Mouse (Mus musculus) R1 (cell line): ENCODE data around the gene Gdf5.

Experiments used
- DNase-seq: peaks from one replicate; pipeline ENCODE4 v3.0.0-alpha.2; 2018; ENCODE audit warnings: low read depth, low spot score

Gdf5 gene

DNA sequence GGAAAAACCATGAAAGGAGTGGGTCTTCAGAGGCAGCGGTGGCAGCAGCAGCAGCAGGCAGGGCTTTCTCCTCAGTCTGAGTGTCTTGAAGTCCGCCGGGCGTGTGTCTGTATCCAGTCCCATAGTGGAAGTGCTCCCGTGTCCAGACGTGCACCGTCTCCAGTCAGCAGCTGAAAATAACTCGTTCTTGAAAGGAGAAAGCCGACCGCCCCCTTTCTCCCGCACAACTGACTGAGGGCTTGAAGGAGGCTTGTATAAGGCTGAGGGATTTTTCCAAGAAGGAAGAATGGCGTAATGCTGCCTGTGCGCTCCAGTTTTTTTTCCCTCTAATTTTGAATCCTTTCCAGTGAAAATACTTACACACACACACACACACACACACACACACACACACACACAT, at the start of gene Gdf5:
Gene Gdf5, minus strand, starts transcription at position 244 of the 400 bp plus-strand sequence.
- no peak for DNase-seq

DNA sequence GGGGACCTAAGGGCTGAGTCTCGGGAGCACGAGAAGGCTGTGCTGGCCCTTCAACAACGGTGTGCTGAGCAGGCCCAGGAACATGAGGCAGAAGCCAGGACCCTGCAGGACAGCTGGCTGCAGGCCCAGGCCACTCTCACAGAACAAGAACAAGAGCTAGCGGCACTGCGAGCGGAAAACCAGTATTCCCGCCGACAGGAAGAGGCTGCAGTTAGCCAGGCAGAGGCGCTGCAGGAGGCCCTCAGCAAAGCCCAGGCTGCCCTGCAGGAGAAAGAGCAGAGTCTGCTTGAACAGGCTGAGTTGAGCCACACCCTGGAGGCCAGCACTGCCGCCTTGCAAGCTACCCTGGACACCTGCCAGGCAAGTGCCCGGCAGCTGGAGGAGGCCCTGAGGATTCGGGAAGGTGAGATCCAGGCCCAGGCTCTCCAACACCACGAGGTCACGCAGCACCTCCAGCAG, 46.7 kb upstream of the Gdf5 start:
- peak; percentile 75 for DNase-seq

DNA sequence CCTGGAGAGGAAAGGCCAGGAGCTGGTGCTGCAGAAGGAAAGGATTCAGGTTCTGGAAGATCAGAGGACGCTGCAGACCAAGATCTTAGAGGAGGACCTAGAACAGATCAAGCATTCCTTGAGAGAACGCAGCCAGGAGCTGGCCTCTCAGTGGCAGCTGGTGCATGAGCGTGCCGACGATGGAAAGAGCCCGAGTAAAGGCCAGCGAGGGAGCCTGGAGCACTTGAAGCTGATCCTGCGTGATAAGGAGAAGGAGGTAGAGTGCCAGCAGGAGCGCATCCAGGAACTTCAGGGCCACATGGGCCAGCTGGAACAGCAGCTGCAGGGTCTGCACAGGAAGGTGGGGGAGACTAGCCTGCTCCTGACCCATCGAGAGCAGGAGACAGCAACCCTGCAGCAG, 46.0 kb upstream of the Gdf5 start:
- DNase-seq: no peak

DNA sequence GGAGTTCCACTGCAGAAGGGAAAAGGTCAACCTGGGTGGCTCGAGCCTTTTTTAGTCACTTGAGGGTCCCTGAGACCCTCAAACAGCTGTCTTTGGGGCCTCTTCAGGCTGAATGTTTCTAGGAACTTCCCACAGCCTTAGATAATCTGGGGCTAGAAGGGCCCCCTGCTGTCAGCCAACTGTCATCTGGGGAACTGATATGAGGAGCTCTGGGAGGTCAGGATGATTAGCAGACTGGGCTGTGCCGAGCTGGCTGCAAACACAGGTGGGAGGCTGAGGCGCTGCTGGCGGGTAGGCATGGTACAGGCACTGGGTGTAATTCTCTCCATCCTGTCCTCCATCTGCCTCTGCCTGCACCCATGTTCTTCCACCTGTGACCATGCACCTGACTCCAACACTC, 43.9 kb upstream of the Gdf5 start:
- DNase-seq: no peak

DNA sequence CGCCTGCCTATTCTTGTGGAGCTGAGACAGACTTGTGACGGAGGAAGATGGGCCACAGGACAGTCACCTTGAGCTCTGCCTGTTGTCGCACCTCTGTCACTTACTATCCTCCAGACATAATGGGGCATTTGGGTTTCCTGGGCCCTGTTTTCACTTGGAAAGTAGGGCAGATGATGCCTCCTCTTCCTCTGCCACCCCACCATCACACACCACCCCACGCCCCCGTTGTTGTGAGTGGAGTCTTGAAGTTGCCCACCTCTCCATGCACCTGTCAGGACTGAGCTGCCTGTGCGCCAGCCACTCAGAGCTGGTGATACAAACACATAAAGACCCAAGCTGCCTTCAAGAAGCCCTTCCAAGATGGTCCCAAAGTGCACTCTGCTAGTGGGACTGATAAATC, 42.0 kb upstream of the Gdf5 start:
- no peak for DNase-seq

DNA sequence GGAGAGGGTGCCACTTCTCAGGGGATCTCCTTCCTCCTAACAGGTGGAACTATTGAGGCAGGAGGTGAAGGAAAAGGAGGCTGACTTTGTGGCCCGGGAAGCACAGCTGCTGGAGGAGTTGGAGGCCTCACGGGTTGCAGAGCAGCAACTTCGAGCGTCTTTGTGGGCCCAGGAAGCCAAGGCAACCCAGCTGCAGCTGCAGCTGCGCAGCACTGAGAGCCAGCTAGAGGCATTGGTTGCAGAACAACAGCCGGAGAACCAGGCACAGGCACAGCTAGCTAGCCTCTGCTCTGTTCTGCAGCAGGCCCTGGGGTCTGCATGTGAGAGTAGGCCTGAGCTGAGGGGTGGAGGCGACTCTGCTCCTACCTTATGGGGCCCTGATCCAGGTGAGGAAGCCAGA, 40.6 kb upstream of the Gdf5 start:
- DNase-seq: no peak

DNA sequence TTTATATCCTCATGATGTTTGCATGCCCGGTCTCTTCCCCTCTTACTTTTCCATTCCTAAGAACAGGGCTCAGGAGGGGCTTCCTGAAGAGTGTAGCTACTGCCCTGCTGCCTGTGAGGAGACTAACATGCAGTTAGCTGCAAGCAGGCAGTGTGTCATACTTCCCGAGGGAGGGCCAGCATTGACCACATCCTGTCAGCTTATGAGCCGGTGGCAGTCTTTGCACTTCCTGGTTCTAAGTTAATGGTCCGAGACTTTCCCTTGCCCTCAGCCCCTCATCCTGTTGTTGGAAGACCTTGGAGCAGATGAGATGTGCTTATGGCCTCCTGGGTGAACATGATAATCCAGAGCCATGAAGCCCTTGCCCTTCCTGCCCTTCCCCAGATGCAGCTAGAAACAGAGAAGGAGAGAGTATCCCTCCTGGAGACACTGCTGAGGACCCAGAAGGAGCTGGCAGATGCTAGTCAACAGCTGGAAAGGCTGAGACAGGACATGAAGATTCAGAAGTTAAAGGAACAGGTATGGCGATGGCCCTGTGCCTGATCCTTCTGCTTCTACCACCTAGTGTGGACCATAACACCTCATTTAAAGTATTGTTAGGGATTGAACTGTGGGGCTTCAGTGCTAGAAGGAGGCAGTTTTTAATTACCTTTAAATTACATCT, 34.3 kb upstream of the Gdf5 start:
- DNase-seq: no peak

DNA sequence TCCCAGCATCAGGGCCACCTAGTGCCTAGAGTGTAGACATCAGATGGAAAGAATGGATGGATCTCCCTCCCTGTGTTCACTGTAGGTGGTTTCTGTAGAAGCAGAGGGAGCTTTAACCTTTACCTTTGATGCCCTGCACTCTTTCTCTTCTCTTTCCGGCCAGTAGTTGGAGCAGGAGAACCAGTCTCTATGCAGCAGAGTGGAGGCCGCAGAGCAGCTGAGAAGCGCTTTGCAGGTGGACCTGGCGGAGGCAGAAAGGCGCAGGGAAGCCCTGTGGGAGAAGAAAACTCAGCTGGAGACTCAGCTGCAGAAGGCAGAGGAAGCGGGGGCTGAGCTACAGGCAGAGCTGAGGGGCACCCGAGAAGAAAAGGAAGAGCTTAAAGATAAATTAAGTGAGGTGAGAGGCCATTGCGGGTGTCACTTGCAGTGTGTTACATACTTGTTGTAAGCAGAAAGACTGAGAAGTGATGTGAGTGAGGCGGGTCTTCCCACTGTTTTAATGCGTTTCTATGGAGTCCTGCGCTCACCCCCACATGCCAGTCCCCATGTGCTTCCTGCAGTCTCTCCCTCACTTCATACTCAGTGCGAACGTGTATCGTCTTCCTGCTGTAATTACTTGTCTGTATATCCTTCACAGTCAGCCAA, 29.0 kb upstream of the Gdf5 start:
- DNase-seq: peak; percentile 23

DNA sequence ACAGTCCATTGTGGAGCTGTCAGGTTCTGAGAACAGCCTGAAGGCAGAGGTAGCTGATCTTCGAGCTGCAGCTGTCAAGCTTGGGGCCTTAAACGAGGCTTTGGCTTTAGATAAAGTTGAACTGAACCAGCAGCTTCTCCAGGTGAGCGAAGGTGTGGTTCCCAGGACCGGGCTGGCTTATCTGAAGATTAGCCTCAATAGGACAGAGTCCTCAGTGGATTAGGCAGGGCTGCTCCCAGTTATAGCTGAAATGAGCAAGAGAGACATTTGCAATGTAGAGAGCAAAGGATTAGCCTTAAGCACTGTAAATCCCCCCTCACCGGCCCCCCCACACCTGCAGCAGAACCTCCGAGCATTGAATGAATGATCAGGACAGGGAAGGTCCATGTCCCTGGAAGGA, 28.2 kb upstream of the Gdf5 start:
- DNase-seq: no peak

DNA sequence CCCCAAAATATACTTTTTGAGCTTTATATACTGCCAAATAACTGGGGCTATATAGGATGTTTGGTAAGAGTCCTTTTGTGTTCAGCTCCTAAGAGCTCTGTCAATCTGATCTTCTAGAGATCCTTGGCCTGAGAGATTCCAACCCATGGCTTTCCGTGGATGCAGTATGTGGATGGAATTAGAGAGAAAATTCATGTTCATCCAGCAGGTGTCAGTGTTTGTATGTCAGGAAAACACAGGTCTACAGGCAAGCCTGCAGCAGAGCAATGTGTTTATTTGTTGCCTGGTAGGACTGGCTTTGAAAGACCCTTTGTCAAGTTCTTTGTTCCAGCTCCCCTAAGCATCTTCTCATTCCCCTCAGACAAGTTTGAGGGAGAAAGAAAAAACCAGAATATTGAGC, 17.8 kb upstream of the Gdf5 start:
- DNase-seq: no peak

DNA sequence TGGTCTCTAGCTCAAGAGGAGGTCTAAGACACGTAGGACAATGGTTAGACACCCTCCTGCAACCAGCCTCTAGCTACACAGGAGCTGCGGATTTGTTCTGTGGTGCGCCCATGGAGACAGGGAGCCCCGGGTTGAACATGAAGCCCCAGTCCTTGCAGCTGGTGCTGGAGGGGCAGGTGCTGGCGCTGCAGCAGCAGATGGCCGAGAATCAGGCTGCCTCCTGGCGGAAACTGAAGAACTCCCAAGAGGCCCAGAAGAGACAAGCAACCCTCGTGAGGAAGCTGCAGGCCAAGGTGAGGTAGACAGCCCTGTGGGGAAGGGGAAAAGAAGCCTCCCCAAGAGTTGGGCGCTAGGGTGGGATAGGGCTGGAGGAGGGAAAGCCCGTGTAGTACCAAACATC, 16.7 kb upstream of the Gdf5 start:
- DNase-seq: no peak

DNA sequence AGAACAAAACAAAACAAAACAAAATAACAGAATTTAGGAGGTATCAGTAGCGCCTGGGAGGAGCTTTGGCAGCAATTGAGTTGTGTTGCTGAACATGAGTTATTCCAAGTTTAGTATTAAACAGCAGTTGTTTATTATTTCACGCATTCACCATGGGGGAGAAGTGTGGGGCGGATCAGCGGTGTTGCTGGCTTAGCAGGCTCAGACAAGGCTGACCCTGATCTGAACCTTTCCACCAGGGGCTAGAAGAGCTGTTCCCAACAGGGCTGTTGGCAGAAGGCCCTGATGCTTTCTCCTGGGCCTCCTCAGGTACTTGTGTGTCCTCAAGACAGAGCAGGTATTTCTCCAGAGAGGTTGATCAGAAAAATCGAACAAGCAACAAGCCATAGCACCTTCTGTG, 14.8 kb upstream of the Gdf5 start:
- no peak for DNase-seq

DNA sequence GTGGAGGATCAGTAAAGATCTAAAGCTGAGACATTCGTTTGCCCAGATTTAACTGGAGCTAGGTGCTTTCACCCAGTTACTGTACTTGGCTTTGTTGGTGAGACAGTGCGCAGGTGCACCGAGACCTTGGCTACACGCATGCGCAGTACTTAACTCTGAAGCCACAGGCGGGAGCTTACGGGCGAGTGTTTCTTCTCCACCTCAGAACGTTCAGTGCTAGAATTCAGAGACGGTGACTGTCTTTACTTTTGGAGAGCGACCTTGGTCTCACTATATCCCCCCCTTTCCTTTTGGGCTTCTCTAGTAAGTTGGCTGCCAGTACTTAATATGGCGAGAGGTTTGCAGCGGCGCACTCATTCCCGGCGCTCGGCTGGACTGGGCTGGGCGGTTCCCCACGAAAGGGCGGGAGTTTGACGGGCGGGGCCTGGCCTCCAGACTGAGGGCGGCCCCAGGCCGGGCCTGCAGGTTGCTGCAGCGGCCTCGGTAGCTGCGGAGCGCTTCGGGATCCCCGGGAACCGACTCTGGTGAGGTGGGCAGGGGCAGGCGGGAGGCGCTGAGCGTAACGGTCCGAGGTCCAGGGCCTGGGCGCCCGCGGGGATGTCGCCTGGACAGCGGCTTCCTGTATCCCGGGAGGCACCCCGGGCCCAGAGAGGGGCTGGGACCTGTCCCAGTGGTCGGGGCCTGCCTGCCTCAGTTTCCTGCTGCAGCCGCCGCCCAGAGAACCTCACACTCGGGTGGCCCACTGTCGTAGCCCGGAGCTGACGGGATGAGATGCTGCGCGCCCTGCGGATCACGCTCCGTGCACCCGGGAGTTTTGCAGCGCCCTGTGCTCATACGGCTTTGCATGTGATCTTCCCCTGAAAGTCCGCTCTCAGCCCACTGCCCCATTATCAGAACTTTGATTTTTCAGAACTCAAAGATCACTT, 11.2 kb upstream of the Gdf5 start, which contains the start of gene Cep250:
Gene Cep250, plus strand, starts transcription at position 325 of the 926 bp plus-strand sequence.
- DNase-seq: peak; percentile 95

DNA sequence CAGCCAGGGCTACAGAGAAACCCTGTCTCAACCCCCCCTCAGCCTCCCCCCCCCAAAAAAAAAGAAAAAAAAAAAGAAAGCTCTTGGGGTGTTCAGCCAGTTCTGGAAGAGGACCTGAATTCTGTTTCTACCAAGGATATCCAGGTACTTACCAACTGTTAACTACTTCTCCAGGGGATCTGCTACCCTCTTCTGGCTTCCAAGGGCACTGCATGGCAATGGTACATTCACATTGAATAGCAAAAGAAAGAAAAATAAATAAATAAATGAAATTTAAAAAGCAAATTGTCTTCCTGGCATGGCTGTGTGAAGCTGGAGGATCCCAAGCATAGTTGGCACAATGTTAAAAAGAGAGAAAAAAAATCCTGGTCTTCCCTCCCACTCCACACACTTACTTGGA, 6.8 kb upstream of the Gdf5 start:
- DNase-seq: peak; percentile 76

DNA sequence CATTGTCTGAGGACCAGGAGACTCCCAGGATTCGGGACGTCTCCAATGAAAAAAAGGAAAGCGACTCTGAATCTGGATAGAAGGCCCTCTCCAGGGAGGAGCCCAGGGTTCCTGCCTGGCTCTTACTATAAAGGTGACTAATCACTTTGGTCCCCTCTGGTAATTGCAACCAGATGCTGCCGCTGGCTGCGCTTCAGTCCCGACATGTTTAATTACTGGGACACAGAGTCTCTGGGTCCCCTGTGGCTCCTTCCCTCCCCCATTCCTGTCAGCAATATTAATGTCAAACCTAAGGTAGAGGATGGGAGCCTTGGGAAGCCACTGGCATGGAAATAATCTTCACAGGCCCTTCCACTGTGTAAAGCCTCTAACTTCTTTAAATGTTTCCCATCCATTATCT, 4.2 kb upstream of the Gdf5 start:
- no peak for DNase-seq

DNA sequence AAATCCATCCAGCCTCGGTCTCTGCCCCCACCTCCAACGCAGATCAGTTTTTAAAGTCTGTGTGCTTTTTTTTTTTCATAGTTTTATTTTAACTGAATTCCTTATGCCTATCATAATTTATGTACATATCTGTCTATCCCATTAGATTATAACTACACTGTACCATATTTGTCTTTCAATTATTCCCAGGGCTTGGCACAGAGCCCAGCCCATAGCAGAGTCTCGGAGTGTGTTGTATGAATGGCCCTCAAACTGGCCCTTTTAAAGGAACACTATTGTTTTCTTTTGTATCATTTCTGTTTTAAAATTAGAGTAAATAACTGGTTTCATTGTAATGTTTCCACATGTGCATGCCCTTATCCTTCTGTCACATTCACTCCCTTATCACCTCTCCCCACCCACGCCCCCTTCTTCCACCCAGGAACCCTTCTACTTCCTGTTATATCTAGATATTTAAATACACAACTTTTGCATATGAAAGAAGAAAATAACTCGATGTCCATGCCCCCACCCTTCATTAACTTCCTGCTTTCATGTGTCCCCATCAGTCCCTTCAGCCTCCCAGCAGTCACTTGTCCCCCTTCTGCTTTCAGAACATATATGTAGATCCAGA, 2.3 kb upstream of the Gdf5 start:
- DNase-seq: no peak

DNA sequence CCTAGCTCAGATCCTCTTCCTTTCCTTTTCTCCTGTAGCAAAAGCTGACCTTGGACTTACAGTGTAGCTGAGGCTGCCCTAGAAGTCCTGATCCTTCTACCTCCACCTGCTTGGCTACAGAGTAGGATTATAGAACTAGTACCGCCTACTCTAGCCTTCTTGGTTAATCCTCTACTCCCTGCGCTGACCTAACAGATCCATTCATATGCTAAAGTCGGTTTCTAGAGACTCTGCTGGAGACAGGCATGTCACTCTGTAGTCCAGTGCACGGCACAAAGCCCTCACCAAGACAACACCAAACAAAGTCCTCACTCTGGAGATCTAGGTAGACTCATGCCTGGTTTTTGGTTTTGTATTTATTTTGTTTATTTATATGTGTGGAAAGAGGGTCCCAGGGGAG, 1.3 kb upstream of the Gdf5 start:
- peak; percentile 97 for DNase-seq

DNA sequence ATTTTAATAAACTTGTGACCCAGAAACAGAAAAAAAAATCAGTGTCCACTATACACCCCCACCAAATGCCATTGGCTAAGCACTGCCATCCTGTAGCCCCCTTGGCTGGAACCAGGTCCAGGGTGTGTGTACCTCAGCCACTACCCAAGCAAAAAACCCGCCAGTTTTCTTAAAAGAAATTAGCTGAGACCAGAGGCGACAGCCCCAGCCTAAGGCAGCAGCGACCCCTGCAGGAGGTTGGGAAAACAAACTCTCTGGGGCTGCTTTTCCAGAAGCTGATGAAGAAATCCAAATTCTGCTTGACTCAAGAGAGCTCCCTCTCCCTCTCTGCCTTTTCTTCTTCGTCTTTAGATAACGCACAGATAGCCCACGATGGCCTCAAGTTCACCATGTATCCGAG, 902 bp upstream of the Gdf5 start:
- no peak for DNase-seq

DNA sequence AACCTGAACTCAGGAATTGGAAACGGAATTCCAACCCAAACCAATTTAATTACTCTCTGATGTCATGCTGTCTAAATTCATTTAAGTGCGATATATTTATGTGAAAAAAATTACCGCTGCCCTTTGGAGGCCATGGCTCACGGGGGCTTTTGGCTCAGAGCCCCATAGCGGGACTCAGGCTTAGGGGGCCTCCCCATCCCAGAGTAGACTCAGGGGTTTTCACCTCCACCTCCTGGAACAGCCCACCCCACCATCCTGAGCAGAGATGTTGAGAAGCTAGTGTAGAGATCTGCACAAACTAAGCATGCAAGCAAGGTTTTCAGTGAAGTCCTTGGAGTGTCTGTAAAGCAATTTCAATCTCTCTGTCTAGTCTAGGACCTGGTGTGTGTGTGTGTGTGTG, 413 bp upstream of the Gdf5 start:
- DNase-seq: no peak

DNA sequence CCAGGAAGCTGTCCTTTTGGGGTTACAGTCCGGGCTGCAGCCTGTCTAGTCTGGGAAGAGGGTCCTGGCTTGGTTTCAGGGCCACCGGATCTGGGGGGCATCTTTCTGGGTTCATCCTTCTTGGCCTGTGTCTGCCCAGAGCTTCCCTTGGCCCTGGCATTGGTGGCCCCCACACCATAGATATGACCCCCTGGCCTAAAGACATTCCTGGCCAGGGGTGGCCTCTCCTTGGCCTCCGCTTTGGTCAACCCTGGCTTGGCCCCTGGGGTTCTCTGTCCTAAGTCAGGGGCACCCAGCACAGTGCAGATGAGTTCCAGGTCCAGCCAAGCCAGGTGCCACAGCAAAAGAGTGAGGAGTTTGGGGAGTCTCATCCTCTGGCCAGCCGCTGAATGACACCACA, 482 bp downstream of the Gdf5 start:
- no peak for DNase-seq

DNA sequence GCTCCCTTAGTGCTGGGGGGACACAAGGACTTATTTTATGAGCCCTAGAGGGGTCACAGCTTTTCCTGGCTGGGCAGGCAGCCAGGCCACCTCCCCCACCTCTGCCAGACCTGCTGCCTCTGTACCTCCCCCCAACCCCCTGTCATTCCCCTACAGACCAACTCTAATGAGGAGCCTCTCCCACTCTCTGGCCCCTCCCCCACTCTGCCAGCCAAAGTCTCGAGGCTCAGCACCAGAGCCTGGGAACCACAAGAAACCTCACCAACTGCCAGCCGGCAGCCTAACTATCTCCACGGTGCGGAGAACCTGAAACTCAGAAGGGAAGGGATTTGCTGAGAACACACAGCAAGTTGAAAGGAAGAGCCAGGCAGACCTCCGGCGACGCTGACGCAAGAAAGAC, 1.7 kb downstream of the Gdf5 start:
- DNase-seq: no peak
